Mouse (Mus musculus): ENCODE results near the gene F7. TPM values are rescaled to one million over a fixed set of nuclear protein-coding genes. Genes with fewer than 3 reads are reported as not detected.

Gene F7
- polyA plus RNA-seq (2012; rRNA removed), result 1.9 and 2.0 TPM in 2 replicates

- H3K27ac ChIP-seq (ENCODE audit: control insufficient read depth, insufficient read depth, low read depth, low read length), result no peak within 1 kb of the TSS
- no peak for TF ChIP-seq CTCF (IDR thresholded peaks at IDR 0.05; ENCODE audit: control insufficient read depth, insufficient read depth, insufficient replicate concordance, low read depth, low read length)
- no peak for TF ChIP-seq POLR2A (IDR thresholded peaks at IDR 0.05; ENCODE audit: control insufficient read depth, low read depth, low read length)
Measured at GRCm38 (mm10) chr8:13025487-13026224, at the start of gene F7. Gene F7, plus strand, starts transcription at chr8:13026034.

GRCm38 (mm10) chr8:12976290-12976689, 49.5 kb upstream of the F7 start:
- no peaks in the 10 kb centered on the region for H3K27me3 ChIP-seq (ENCODE audit: control insufficient read depth, insufficient read depth, low read length)
- TF ChIP-seq CTCF (IDR thresholded peaks at IDR 0.05; ENCODE audit: control insufficient read depth, insufficient read depth, insufficient replicate concordance, low read depth, low read length) (no peak), POLR2A (IDR thresholded peaks at IDR 0.05; ENCODE audit: control insufficient read depth, low read depth, low read length) (no peak)
- H3K4me3 ChIP-seq (ENCODE audit: control insufficient read depth, low read depth, low read length), result no peak overlapping the region
- H3K4me1 ChIP-seq (ENCODE audit: control insufficient read depth, insufficient read depth, low read length), result peaks cover 6% of the 10 kb centered on the region
- no peak overlapping the region for H3K27ac ChIP-seq (ENCODE audit: control insufficient read depth, insufficient read depth, low read depth, low read length)
- H3K36me3 ChIP-seq (ENCODE audit: control insufficient read depth, insufficient read depth, low read length), result no peaks in the 10 kb centered on the region

More at GRCm38 (mm10) chr8:13025487-13026224, at the start of gene F7:
- H3K27me3 ChIP-seq (ENCODE audit: control insufficient read depth, insufficient read depth, low read length), result no peaks in the 10 kb centered on the region
- no peaks in the 10 kb centered on the region for H3K36me3 ChIP-seq (ENCODE audit: control insufficient read depth, insufficient read depth, low read length)
- H3K4me3 ChIP-seq (ENCODE audit: control insufficient read depth, low read depth, low read length), result no peak within 1 kb of the TSS
- peaks cover 3% of the 10 kb centered on the region for H3K4me1 ChIP-seq (ENCODE audit: control insufficient read depth, insufficient read depth, low read length)

- H3K27me3 ChIP-seq (ENCODE audit: control insufficient read depth, insufficient read depth, low read length), result no peaks in the 10 kb centered on the region
- no peak overlapping the region for H3K4me3 ChIP-seq (ENCODE audit: control insufficient read depth, low read depth, low read length)
- no peak overlapping the region for H3K27ac ChIP-seq (ENCODE audit: control insufficient read depth, insufficient read depth, low read depth, low read length)
- no peaks in the 10 kb centered on the region for H3K36me3 ChIP-seq (ENCODE audit: control insufficient read depth, insufficient read depth, low read length)
- peaks cover 6% of the 10 kb centered on the region for H3K4me1 ChIP-seq (ENCODE audit: control insufficient read depth, insufficient read depth, low read length)
- TF ChIP-seq CTCF (IDR thresholded peaks at IDR 0.05; ENCODE audit: control insufficient read depth, insufficient read depth, insufficient replicate concordance, low read depth, low read length) (no peak), POLR2A (IDR thresholded peaks at IDR 0.05; ENCODE audit: control insufficient read depth, low read depth, low read length) (no peak)
Measured at GRCm38 (mm10) chr8:12976723-12977122, 49.1 kb upstream of the F7 start.

- no peak overlapping the region for H3K27ac ChIP-seq (ENCODE audit: control insufficient read depth, insufficient read depth, low read depth, low read length)
Measured at GRCm38 (mm10) chr8:12977325-12977724, 48.5 kb upstream of the F7 start.

GRCm38 (mm10) chr8:12978308-12978707, 47.5 kb upstream of the F7 start:
- Histone ChIP-seq H3K27ac (ENCODE audit: control insufficient read depth, insufficient read depth, low read depth, low read length) (no peak overlapping the region), H3K36me3 (ENCODE audit: control insufficient read depth, insufficient read depth, low read length) (no peaks in the 10 kb centered on the region), H3K27me3 (ENCODE audit: control insufficient read depth, insufficient read depth, low read length) (no peaks in the 10 kb centered on the region), H3K4me1 (ENCODE audit: control insufficient read depth, insufficient read depth, low read length) (peaks cover 6% of the 10 kb centered on the region), H3K4me3 (ENCODE audit: control insufficient read depth, low read depth, low read length) (no peak overlapping the region)
- TF ChIP-seq CTCF (IDR thresholded peaks at IDR 0.05; ENCODE audit: control insufficient read depth, insufficient read depth, insufficient replicate concordance, low read depth, low read length) (no peak), POLR2A (IDR thresholded peaks at IDR 0.05; ENCODE audit: control insufficient read depth, low read depth, low read length) (no peak)

More at GRCm38 (mm10) chr8:12977325-12977724, 48.5 kb upstream of the F7 start:
- Histone ChIP-seq H3K36me3 (ENCODE audit: control insufficient read depth, insufficient read depth, low read length) (no peaks in the 10 kb centered on the region), H3K4me3 (ENCODE audit: control insufficient read depth, low read depth, low read length) (no peak overlapping the region), H3K27me3 (ENCODE audit: control insufficient read depth, insufficient read depth, low read length) (no peaks in the 10 kb centered on the region), H3K4me1 (ENCODE audit: control insufficient read depth, insufficient read depth, low read length) (peaks cover 6% of the 10 kb centered on the region)
- TF ChIP-seq CTCF (IDR thresholded peaks at IDR 0.05; ENCODE audit: control insufficient read depth, insufficient read depth, insufficient replicate concordance, low read depth, low read length) (no peak), POLR2A (IDR thresholded peaks at IDR 0.05; ENCODE audit: control insufficient read depth, low read depth, low read length) (no peak)

- H3K4me1 ChIP-seq (ENCODE audit: control insufficient read depth, insufficient read depth, low read length), result peaks cover 6% of the 10 kb centered on the region
Measured at GRCm38 (mm10) chr8:12978726-12979125, 47.1 kb upstream of the F7 start.

GRCm38 (mm10) chr8:12983681-12984467, 42.0 kb upstream of the F7 start:
- TF ChIP-seq POLR2A (IDR thresholded peaks at IDR 0.05; ENCODE audit: control insufficient read depth, low read depth, low read length), result no peak
- TF ChIP-seq CTCF (IDR thresholded peaks at IDR 0.05; ENCODE audit: control insufficient read depth, insufficient read depth, insufficient replicate concordance, low read depth, low read length), result no peak
- H3K4me1 ChIP-seq (ENCODE audit: control insufficient read depth, insufficient read depth, low read length), result peaks cover 6% of the 10 kb centered on the region
- H3K36me3 ChIP-seq (ENCODE audit: control insufficient read depth, insufficient read depth, low read length), result no peaks in the 10 kb centered on the region
- no peaks in the 10 kb centered on the region for H3K27me3 ChIP-seq (ENCODE audit: control insufficient read depth, insufficient read depth, low read length)
- H3K4me3 ChIP-seq (ENCODE audit: control insufficient read depth, low read depth, low read length), result no peak overlapping the region
- H3K27ac ChIP-seq (ENCODE audit: control insufficient read depth, insufficient read depth, low read depth, low read length), result no peak overlapping the region

More at GRCm38 (mm10) chr8:12978726-12979125, 47.1 kb upstream of the F7 start:
- Histone ChIP-seq H3K36me3 (ENCODE audit: control insufficient read depth, insufficient read depth, low read length) (no peaks in the 10 kb centered on the region), H3K4me3 (ENCODE audit: control insufficient read depth, low read depth, low read length) (no peak overlapping the region), H3K27ac (ENCODE audit: control insufficient read depth, insufficient read depth, low read depth, low read length) (no peak overlapping the region), H3K27me3 (ENCODE audit: control insufficient read depth, insufficient read depth, low read length) (no peaks in the 10 kb centered on the region)
- TF ChIP-seq POLR2A (IDR thresholded peaks at IDR 0.05; ENCODE audit: control insufficient read depth, low read depth, low read length) (no peak), CTCF (IDR thresholded peaks at IDR 0.05; ENCODE audit: control insufficient read depth, insufficient read depth, insufficient replicate concordance, low read depth, low read length) (peak; percentile 79; the same call in 1 of the 2 replicates)
